Mouse (Mus musculus) liver, embryonic 14.5 days (tissue): ENCODE data around the gene Cmtm5.

Source experiments
- CTCF ChIP-seq: IDR thresholded peaks from 2 replicates; pipeline ENCODE4 v1.5.1; 2016; ENCODE audit warnings: antibody characterized with exemption, low read depth, control low read depth
- EP300 ChIP-seq: IDR thresholded peaks from 2 replicates; pipeline ENCODE4 v1.6.1; 2016; ENCODE audit warnings: antibody characterized with exemption, low read depth

GRCm38 (mm10) chr14:54892200-54892599 is 43.9 kb upstream of the Cmtm5 start, which contains the start of gene Pabpn1:
- TF ChIP-seq CTCF, result no peak
- no peak for TF ChIP-seq EP300
